Mouse (Mus musculus): ENCODE measurements at regions not wholly inside any gene's neighbourhood (a gene's known extent, or its start where the extent isn't known, plus 50 kb on each side); places are given as distances from the start of the nearest gene placed in this dataset.
A peak's percentile ranks its signal among the peaks of the same experiment; 100 is the strongest.

DNA sequence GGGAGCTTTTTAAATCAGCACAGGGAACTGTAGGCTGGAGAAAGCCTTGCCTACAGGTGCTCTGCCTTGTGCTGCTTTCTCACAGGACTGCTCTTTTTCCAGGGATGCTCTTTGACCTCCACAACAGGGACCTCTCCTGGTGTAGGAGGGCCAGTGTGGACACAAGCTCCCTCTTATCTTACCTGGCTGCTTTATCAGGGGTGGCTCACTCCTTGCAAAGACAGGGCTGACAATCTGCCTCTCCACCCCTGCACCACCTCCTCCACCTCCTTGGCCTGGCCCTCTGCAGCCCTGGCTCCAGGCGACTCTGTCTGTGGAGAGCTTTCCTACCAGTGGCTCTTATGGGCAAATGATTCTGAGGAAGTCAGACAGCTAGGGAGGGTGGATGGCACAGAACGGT is 107.7 kb downstream of the Zfp706 start:
- ATAC-seq (ENCODE audit: low read depth) (no peak), DNase-seq (ENCODE audit: low spot score) (no peak)
- Histone ChIP-seq H3K9me3 (ENCODE audit: control insufficient read depth, low read length) (no peaks in the 10 kb centered on the region), H3K27ac (replicated peaks; ENCODE audit: low read depth, low read length) (no peak overlapping the region), H3K27me3 (replicated peaks; ENCODE audit: control insufficient read depth, insufficient read depth, low read length) (no peaks in the 10 kb centered on the region), H3K9ac (ENCODE audit: low read depth, low read length) (no peak overlapping the region), H3K36me3 (ENCODE audit: control insufficient read depth, insufficient read depth, low read length) (no peaks in the 10 kb centered on the region), H3K4me3 (ENCODE audit: low read depth, low read length) (no peak overlapping the region), H3K4me1 (ENCODE audit: control insufficient read depth, insufficient read depth, low read length) (peaks cover 9% of the 10 kb centered on the region; the same call in 1 of the 2 replicates), H3K4me2 (ENCODE audit: low read depth, low read length) (no peak overlapping the region)
- 60% methylated on average over 2 of the region's 2 CpGs for WGBS

DNA sequence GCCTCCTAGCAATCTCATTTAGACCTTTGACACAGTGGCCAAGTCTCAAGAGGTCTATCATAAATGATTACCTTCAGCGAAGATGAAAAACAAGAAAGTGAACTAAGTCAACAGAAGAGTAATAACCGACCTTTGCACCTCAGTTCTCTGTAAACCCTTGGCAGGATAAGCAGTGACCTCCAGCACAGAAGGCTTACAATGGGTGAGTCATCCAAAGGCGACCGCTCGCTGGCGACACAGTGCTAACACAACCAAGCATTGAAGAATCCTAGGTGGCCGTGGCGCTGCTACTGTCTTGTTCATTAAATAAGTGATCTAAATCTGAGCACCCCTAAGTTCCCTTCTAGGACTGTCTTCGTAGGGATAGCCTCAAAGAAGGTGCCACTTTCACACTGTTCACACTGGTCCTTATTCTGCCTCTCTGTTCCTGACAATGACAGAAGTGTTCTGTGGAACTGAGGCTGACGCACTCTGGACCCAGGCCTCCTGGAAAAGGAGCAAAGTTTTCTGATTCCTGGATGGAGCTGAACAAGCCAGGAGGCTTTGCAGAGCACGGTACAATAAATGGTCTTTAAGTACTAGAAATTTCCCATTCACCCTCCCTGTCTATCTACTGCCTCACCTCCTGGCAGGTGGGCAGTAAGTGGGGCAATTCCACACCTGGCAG is 108.6 kb downstream of the Zfp706 start:
- ATAC-seq (ENCODE audit: low read depth) (no peak), DNase-seq (ENCODE audit: low spot score) (no peak)
- Histone ChIP-seq H3K4me2 (ENCODE audit: low read depth, low read length) (no peak overlapping the region), H3K4me1 (ENCODE audit: control insufficient read depth, insufficient read depth, low read length) (peaks cover 9% of the 10 kb centered on the region; the same call in 1 of the 2 replicates), H3K9me3 (ENCODE audit: control insufficient read depth, low read length) (no peaks in the 10 kb centered on the region), H3K4me3 (ENCODE audit: low read depth, low read length) (no peak overlapping the region), H3K27me3 (replicated peaks; ENCODE audit: control insufficient read depth, insufficient read depth, low read length) (no peaks in the 10 kb centered on the region), H3K27ac (replicated peaks; ENCODE audit: low read depth, low read length) (no peak overlapping the region), H3K9ac (ENCODE audit: low read depth, low read length) (no peak overlapping the region), H3K36me3 (ENCODE audit: control insufficient read depth, insufficient read depth, low read length) (no peaks in the 10 kb centered on the region)
- WGBS: 88% methylated on average over 11 of the region's 11 CpGs

DNA sequence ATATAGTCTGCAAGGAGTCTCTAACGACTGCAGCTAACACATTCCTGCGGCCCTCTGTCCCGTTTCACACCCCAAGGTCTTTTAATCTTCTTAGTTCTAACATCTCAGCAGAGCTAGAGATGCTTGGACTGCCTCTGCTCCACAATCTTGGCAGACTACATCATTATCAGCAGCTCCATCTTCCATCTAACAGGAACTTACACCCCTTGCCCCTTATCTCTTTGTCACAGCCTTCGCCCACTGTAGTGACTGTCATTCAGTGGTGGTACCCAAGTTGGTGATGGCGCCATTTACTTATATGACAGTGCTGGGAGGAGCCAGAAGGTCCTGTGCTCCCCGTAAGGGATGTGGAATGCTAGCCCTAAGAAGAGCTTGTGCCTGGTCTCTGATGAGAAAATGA is 109.2 kb downstream of the Zfp706 start:
- WGBS: 90% methylated on average over 6 of the region's 6 CpGs
- Histone ChIP-seq H3K27me3 (replicated peaks; ENCODE audit: control insufficient read depth, insufficient read depth, low read length) (no peaks in the 10 kb centered on the region), H3K4me2 (ENCODE audit: low read depth, low read length) (no peak overlapping the region), H3K4me3 (ENCODE audit: low read depth, low read length) (no peak overlapping the region), H3K36me3 (ENCODE audit: control insufficient read depth, insufficient read depth, low read length) (no peaks in the 10 kb centered on the region), H3K4me1 (ENCODE audit: control insufficient read depth, insufficient read depth, low read length) (peaks cover 9% of the 10 kb centered on the region; the same call in 1 of the 2 replicates), H3K27ac (replicated peaks; ENCODE audit: low read depth, low read length) (no peak overlapping the region), H3K9me3 (ENCODE audit: control insufficient read depth, low read length) (no peaks in the 10 kb centered on the region), H3K9ac (ENCODE audit: low read depth, low read length) (no peak overlapping the region)
- DNase-seq (ENCODE audit: low spot score) (no peak), ATAC-seq (ENCODE audit: low read depth) (no peak)

DNA sequence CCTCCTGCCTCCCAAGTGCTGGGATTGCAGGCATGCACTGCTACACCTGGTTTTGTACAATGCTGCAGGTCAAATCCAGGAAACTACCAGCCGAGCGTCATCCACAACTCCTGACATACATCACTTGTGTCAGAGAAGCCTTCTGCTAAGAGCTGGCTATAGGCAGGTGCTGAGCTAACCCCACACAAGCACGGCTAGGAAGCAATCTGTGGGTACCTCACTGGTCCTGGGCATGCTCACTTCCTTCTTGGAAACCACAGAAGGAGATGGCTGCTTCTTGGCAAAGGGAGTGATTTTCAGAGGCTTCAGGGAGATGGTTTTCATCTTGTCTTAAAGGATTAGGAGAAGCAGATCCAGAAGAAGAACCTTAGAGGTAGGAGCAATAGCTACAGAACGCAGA is 111.3 kb downstream of the Zfp706 start:
- DNase-seq (ENCODE audit: low spot score) (no peak), ATAC-seq (ENCODE audit: low read depth) (no peak)
- WGBS: 75% methylated on average over 4 of the region's 4 CpGs
- Histone ChIP-seq H3K36me3 (ENCODE audit: control insufficient read depth, insufficient read depth, low read length) (no peaks in the 10 kb centered on the region), H3K27ac (replicated peaks; ENCODE audit: low read depth, low read length) (no peak overlapping the region), H3K4me3 (ENCODE audit: low read depth, low read length) (no peak overlapping the region), H3K27me3 (replicated peaks; ENCODE audit: control insufficient read depth, insufficient read depth, low read length) (peaks cover 6% of the 10 kb centered on the region; the same call in 1 of the 2 replicates), H3K9ac (ENCODE audit: low read depth, low read length) (no peak overlapping the region), H3K4me2 (ENCODE audit: low read depth, low read length) (no peak overlapping the region), H3K4me1 (ENCODE audit: control insufficient read depth, insufficient read depth, low read length) (peaks cover 9% of the 10 kb centered on the region; the same call in 1 of the 2 replicates), H3K9me3 (ENCODE audit: control insufficient read depth, low read length) (no peaks in the 10 kb centered on the region)

DNA sequence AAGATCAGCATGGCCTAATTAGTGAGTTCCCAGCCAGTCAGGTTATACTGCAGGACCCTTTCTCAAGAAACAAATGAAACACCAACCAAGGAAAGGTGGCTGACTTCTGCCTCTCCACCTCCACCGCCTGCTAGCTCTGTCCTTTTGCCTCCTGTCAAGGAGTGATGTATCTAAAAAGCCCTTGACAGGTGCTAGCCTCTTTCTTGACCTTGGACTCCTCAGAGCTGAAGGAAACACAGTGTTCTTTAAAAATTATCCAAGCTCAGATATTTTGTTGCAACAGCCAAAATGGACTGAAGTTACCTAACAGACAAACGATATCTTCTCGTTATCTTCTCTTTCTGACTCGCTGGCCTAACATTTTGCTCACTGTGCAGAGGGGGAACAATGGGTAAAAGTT is 112.5 kb downstream of the Zfp706 start:
- no peaks in the 10 kb centered on the region for H3K9me3 ChIP-seq (ENCODE audit: control insufficient read depth, low read length)
- H3K9ac ChIP-seq (ENCODE audit: low read depth, low read length): no peak overlapping the region
- ATAC-seq (ENCODE audit: low read depth) (no peak), DNase-seq (ENCODE audit: low spot score) (no peak)
- H3K27me3 ChIP-seq (replicated peaks; ENCODE audit: control insufficient read depth, insufficient read depth, low read length): peaks cover 6% of the 10 kb centered on the region
- no peak overlapping the region for H3K4me2 ChIP-seq (ENCODE audit: low read depth, low read length)
- H3K27ac ChIP-seq (replicated peaks; ENCODE audit: low read depth, low read length): no peak overlapping the region
- no peak overlapping the region for H3K4me3 ChIP-seq (ENCODE audit: low read depth, low read length)
- WGBS: 93% methylated on average over 4 of the region's 4 CpGs
- peaks cover 10% of the 10 kb centered on the region; the same call in 1 of the 2 replicates for H3K4me1 ChIP-seq (ENCODE audit: control insufficient read depth, insufficient read depth, low read length)
- H3K36me3 ChIP-seq (ENCODE audit: control insufficient read depth, insufficient read depth, low read length): no peaks in the 10 kb centered on the region

DNA sequence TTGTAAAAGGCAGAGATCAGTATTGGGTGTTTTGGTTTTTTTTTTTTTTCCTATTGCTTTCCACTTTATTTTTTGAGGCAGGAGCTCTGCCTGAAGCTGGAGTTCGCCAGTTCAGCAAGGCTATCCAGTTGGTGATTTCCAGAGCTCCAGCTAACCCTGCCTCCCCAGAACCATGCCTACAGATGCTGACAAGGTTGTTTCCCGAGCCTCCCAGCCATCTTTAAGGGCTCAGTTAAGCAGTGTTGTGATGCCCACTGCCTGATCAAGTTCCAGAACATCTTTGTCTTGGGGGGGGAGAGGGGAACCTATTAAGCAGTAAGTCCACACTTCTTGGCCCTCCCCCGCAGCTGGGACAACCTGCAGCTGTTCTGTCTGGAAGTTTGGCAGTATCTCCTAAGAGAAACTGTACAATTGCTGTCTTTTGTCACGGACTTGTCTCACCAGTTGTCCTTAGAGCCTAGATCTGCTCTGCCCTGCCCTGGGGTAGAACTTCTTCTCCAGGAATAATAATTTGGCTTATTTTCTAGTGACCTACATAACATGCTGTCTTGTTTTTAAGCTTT is 114.1 kb downstream of the Zfp706 start:
- Histone ChIP-seq H3K36me3 (ENCODE audit: control insufficient read depth, insufficient read depth, low read length) (no peaks in the 10 kb centered on the region), H3K9me3 (ENCODE audit: control insufficient read depth, low read length) (no peaks in the 10 kb centered on the region), H3K4me1 (ENCODE audit: control insufficient read depth, insufficient read depth, low read length) (peaks cover 10% of the 10 kb centered on the region; the same call in 1 of the 2 replicates), H3K4me3 (ENCODE audit: low read depth, low read length) (no peak overlapping the region), H3K9ac (ENCODE audit: low read depth, low read length) (no peak overlapping the region), H3K4me2 (ENCODE audit: low read depth, low read length) (no peak overlapping the region), H3K27ac (replicated peaks; ENCODE audit: low read depth, low read length) (no peak overlapping the region), H3K27me3 (replicated peaks; ENCODE audit: control insufficient read depth, insufficient read depth, low read length) (peaks cover 6% of the 10 kb centered on the region)
- WGBS: 38% methylated on average over 4 of the region's 4 CpGs
- DNase-seq (ENCODE audit: low spot score) (peak; percentile 56), ATAC-seq (ENCODE audit: low read depth) (no peak)

DNA sequence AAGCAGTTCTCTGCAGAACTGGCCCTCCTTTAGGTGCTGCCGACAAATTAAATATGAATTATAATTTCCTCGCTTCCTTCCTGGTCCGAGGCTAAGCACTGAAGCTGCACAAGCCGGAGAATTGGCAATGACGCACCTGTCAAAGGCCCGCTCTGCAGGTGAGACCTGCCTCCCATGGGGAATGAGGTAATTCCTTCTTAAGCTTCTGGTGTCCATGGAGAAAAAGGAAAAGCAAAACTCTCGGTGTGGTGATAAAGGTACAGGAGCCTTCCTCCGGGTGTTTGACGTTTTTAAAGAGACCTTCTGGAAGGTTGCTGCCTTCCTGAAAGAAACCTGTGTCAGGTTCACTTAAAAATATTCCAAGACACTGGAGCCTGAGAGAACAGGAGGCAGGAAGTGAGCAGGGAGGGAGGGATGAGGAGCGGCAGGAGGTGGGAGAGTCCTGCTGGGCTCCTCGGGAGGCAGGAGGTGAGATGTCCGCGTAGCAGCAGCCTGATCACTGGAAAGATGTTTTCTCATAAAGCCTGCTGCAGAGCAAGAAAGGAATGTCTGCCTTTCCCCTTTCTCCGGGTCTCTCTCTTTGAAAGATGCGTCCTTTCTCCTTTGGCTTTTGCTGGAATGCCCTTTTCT is 114.9 kb downstream of the Zfp706 start:
- peak overlapping the region; percentile 8; the same call in 1 of the 2 replicates for H3K9ac ChIP-seq (ENCODE audit: low read depth, low read length)
- H3K4me2 ChIP-seq (ENCODE audit: low read depth, low read length): peak overlapping the region; percentile 37
- no peak; the same call in 1 of the 2 replicates for ATAC-seq (ENCODE audit: low read depth)
- no peaks in the 10 kb centered on the region for H3K36me3 ChIP-seq (ENCODE audit: control insufficient read depth, insufficient read depth, low read length)
- no peaks in the 10 kb centered on the region for H3K9me3 ChIP-seq (ENCODE audit: control insufficient read depth, low read length)
- H3K27ac ChIP-seq (replicated peaks; ENCODE audit: low read depth, low read length): no peak overlapping the region
- WGBS: 7% methylated on average over 15 of the region's 15 CpGs
- peaks cover 6% of the 10 kb centered on the region for H3K27me3 ChIP-seq (replicated peaks; ENCODE audit: control insufficient read depth, insufficient read depth, low read length)
- peak; percentile 72 for DNase-seq (ENCODE audit: low spot score)
- no peak overlapping the region for H3K4me3 ChIP-seq (ENCODE audit: low read depth, low read length)
- H3K4me1 ChIP-seq (ENCODE audit: control insufficient read depth, insufficient read depth, low read length): peaks cover 10% of the 10 kb centered on the region; the same call in 1 of the 2 replicates

DNA sequence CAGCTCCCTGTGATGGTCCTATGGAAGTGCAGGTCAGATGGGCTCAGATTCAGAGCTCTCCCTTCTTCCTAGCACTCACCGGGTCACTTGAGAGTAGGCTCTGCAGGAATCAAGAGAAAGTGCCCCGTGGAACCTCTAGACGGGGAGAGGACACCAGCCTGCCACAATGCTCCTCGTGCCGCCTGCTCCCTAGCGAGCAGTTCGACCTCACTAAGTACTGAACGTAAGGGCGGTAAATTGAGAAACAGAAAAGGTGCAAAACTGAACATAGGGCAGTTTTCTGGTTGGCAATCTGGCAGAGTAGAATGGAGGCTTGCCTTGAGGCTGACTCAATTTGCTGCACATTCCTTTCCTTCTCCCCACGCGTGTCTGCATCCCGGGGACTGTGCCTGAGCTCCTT is 115.7 kb downstream of the Zfp706 start:
- 15% methylated on average over 12 of the region's 12 CpGs for WGBS
- Histone ChIP-seq H3K4me3 (ENCODE audit: low read depth, low read length) (no peak overlapping the region), H3K27ac (replicated peaks; ENCODE audit: low read depth, low read length) (no peak overlapping the region), H3K4me1 (ENCODE audit: control insufficient read depth, insufficient read depth, low read length) (peaks cover 10% of the 10 kb centered on the region; the same call in 1 of the 2 replicates), H3K36me3 (ENCODE audit: control insufficient read depth, insufficient read depth, low read length) (no peaks in the 10 kb centered on the region), H3K27me3 (replicated peaks; ENCODE audit: control insufficient read depth, insufficient read depth, low read length) (peaks cover 6% of the 10 kb centered on the region), H3K9me3 (ENCODE audit: control insufficient read depth, low read length) (no peaks in the 10 kb centered on the region), H3K9ac (ENCODE audit: low read depth, low read length) (no peak overlapping the region), H3K4me2 (ENCODE audit: low read depth, low read length) (no peak overlapping the region)
- ATAC-seq (ENCODE audit: low read depth) (no peak), DNase-seq (ENCODE audit: low spot score) (no peak)
